Mouse (Mus musculus) heart, postnatal 0 days (tissue): ENCODE measurements at regions not wholly inside any gene's neighbourhood (a gene's known extent, or its start where the extent isn't known, plus 50 kb on each side); places are given as distances from the start of the nearest gene placed in this dataset.

ENCODE experiments used
- CTCF ChIP-seq: IDR thresholded peaks from 2 replicates; pipeline ENCODE4 v1.5.1; 2016; ENCODE audit warnings: antibody characterized with exemption, control low read depth, low read depth
- EP300 ChIP-seq: IDR thresholded peaks from 2 replicates; pipeline ENCODE4 v1.6.1; 2016; ENCODE audit warnings: antibody characterized with exemption, low read depth

- TF ChIP-seq CTCF (peak; percentile 74), EP300 (no peak)
Observed at GRCm38 (mm10) chr8:23344161-23344560, 933.0 kb downstream of the Mrps31 start.
